Mouse (Mus musculus): ENCODE results near the gene Fa2h. TPM values are rescaled to one million over a fixed set of nuclear protein-coding genes. Genes with fewer than 3 reads are reported as not detected.

Gene Fa2h
- total RNA-seq (2021) = under 1 TPM; 0.17 to 0.52 TPM

GRCm38 (mm10) chr8:111393391-111394363 lies at the start of gene Fa2h:
TSS of gene Fa2h (minus strand) at chr8:111393824.
- DNase-seq = peak; percentile 81

GRCm38 (mm10) chr8:111439189-111439588 lies 45.6 kb upstream of the Fa2h start:
- DNase-seq = peak; percentile 80

GRCm38 (mm10) chr8:111435071-111435828 lies 41.6 kb upstream of the Fa2h start:
- no peak for DNase-seq

- DNase-seq = no peak
Measured at GRCm38 (mm10) chr8:111424646-111425045, 31.0 kb upstream of the Fa2h start.

GRCm38 (mm10) chr8:111424181-111424580 lies 30.6 kb upstream of the Fa2h start:
- DNase-seq = no peak

- DNase-seq = no peak
Measured at GRCm38 (mm10) chr8:111422614-111423013, 29.0 kb upstream of the Fa2h start.

- no peak for DNase-seq
Measured at GRCm38 (mm10) chr8:111419171-111419570, 25.5 kb upstream of the Fa2h start.

- peak; percentile 32 for DNase-seq
Measured at GRCm38 (mm10) chr8:111418601-111419000, 25.0 kb upstream of the Fa2h start.

GRCm38 (mm10) chr8:111417222-111417621 lies 23.6 kb upstream of the Fa2h start:
- DNase-seq = no peak

- DNase-seq = peak; percentile 23
Measured at GRCm38 (mm10) chr8:111403391-111403790, 9.8 kb upstream of the Fa2h start.

- no peak for DNase-seq
Measured at GRCm38 (mm10) chr8:111391268-111391667, 2.4 kb downstream of the Fa2h start.

- DNase-seq = no peak
Measured at GRCm38 (mm10) chr8:111390837-111391236, 2.8 kb downstream of the Fa2h start.

GRCm38 (mm10) chr8:111389581-111389980 lies 4.0 kb downstream of the Fa2h start:
- no peak for DNase-seq

- no peak for DNase-seq
Measured at GRCm38 (mm10) chr8:111385915-111386314, 7.7 kb downstream of the Fa2h start.

- no peak for DNase-seq
Measured at GRCm38 (mm10) chr8:111384628-111385027, 9.0 kb downstream of the Fa2h start.

- DNase-seq = no peak
Measured at GRCm38 (mm10) chr8:111375192-111375591, 18.4 kb downstream of the Fa2h start.

GRCm38 (mm10) chr8:111369711-111370110 lies 23.9 kb downstream of the Fa2h start:
- DNase-seq = no peak

GRCm38 (mm10) chr8:111367350-111367749 lies 26.3 kb downstream of the Fa2h start:
- DNase-seq = no peak

- peak; percentile 27 for DNase-seq
Measured at GRCm38 (mm10) chr8:111366610-111367234, 26.9 kb downstream of the Fa2h start.

- no peak for DNase-seq
Measured at GRCm38 (mm10) chr8:111363489-111363888, 30.1 kb downstream of the Fa2h start.

GRCm38 (mm10) chr8:111360579-111361209 lies 32.9 kb downstream of the Fa2h start:
- no peak for DNase-seq

- DNase-seq = no peak
Measured at GRCm38 (mm10) chr8:111359936-111360335, 33.7 kb downstream of the Fa2h start.

Measured in heart, postnatal 4 days (tissue).